Mouse (Mus musculus) effector memory CD4-positive, alpha-beta T cell, adult 5 months (primary cell): Measurements from ENCODE around the gene Tmprss11d. TPM values are rescaled to one million over a fixed set of nuclear protein-coding genes. Genes with fewer than 3 reads are reported as not detected.

ENCODE experiments used
- polyA plus RNA-seq: library from polyadenylated mRNA; unstranded; fragments of 100-300 nt; shearing (Covaris generic); gene quantifications from one replicate; pipeline ENCODE4 v1.2.1, GENCODE M21; 2017

The Tmprss11d gene
- 0.39 TPM for polyA plus RNA-seq

DNA sequence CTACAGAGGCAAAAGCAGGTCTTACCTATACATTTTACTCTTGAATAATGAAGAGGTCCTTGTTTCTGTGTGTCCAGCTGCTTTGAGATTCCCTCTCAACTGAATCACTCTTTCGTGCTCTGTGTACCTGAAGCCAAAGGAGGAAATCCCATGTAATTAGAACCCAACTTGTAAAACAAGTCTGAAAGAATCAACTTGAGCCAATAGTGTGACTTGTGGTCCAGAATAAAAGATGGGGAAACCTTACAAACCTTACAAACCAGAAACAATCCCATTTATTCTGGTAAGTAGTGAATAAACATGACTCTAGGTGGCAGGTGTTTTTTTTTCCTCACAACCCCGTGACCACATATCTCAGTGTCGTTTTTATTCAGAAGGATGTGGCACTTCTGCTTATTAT lies at the start of gene Tmprss11d:
Gene Tmprss11d (minus strand): TSS at position 101 of the 400 bp plus-strand sequence.

DNA sequence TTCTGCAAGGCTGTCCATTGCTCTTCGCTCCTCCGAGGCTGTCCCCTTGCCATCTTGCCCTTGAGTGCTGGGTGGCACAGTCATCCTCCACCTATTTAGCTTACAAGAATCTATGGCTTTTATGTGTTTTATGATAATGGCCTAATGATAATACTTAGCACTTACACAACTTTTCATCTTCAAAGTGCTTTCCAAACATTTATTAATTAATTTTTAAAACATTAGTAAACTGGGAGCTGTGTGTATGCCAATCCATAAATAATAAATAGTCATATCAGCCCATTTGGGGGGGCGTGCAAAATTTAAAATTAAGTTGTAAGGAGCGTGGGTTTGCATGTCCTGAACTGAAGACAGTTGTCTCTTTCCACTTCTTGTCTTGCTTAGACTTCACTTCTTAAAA lies 84.0 kb downstream of the Tmprss11d start, which contains the start of gene Tmprss11c:
Gene Tmprss11c (minus strand): TSS at position 101 of the 400 bp plus-strand sequence.

Other genes with a start within 250 kb of the Tmprss11d start
- gene Uba6, start 200.6 kb downstream of the Tmprss11d start, polyA plus RNA-seq, result 26.4 TPM
- not detected for gene Gnrhr, start 175.5 kb downstream of the Tmprss11d start, polyA plus RNA-seq
- not detected for gene Tmprss11c, start 84.1 kb downstream of the Tmprss11d start, polyA plus RNA-seq
- gene Tmprss11a, start 95.6 kb upstream of the Tmprss11d start, polyA plus RNA-seq, result 0.20 TPM
- not detected for gene Tmprss11g, start 145.2 kb upstream of the Tmprss11d start, polyA plus RNA-seq